Mouse (Mus musculus) testis, adult 2 months (tissue): ENCODE results near the gene Olfml2a.

Experiments
- CTCF ChIP-seq: fragments of 200-500 bp; IDR thresholded peaks from 2 replicates; pipeline ENCODE4 v1.5.1; 2012; ENCODE audit warnings: low read depth, mild to moderate bottlenecking, inconsistent platforms, low read length, moderate library complexity; ENCODE audit not compliant: control insufficient read depth, insufficient read depth, insufficient replicate concordance
- POLR2A ChIP-seq: fragments of 200-500 bp; IDR thresholded peaks from 2 replicates; pipeline ENCODE4 v1.6.1; 2012; ENCODE audit warnings: low read depth, mild to moderate bottlenecking, inconsistent platforms, low read length, moderate library complexity; ENCODE audit not compliant: control insufficient read depth

- TF ChIP-seq POLR2A (no peak), CTCF (no peak)
Measured at GRCm38 (mm10) chr2:38975181-38975580, 43.4 kb downstream of the Olfml2a start.
